Mouse (Mus musculus) ES-E14 (cell line): ENCODE data around the gene Ciart. TPM values are rescaled to one million over a fixed set of nuclear protein-coding genes. Genes with fewer than 3 reads are reported as not detected.
"Not testable (repeated sequence)": the region's sequence is repeated elsewhere in the genome, so short reads cannot be mapped to it uniquely, and the experiment has no call there.

Experiments
- DNase-seq: peaks from one replicate; pipeline ENCODE4 v3.0.0-alpha.2; 2013; ENCODE audit warnings: low read depth, low spot score
- H3K27ac ChIP-seq: 2 replicates; pipeline ENCODE4 v1.5.1; 2012; ENCODE audit warnings: low read depth, mild to moderate bottlenecking, low read length, moderate library complexity, mixed read lengths; ENCODE audit not compliant: poor library complexity, insufficient read depth, severe bottlenecking
- H3K36me3 ChIP-seq: 2 replicates; pipeline ENCODE4 v1.6.1; 2012; ENCODE audit warnings: mild to moderate bottlenecking, low read length, moderate library complexity, mixed read lengths; ENCODE audit not compliant: control insufficient read depth, poor library complexity, insufficient read depth, severe bottlenecking
- H3K4me1 ChIP-seq, 2 experiments: fragments of 150-350 bp in 1 of 2; sonication (generic) in 1 of 2; 2 replicates each; pipeline ENCODE4 v1.6.1; 2012; ENCODE audit warnings: low read length in 2 of 2, mild to moderate bottlenecking in 1 of 2, mixed read lengths in 1 of 2; ENCODE audit not compliant: control insufficient read depth in 2 of 2, insufficient read depth in 2 of 2, poor library complexity in 1 of 2
- H3K4me3 ChIP-seq, 2 experiments: fragments of 150-350 bp in 1 of 2; sonication (generic) in 1 of 2; 2 replicates each; pipeline ENCODE4 v1.5.1; 2012; ENCODE audit warnings: low read length in 2 of 2, low read depth in 1 of 2, mild to moderate bottlenecking in 1 of 2, mixed read lengths in 1 of 2; ENCODE audit not compliant: insufficient read depth in 1 of 2, poor library complexity in 1 of 2, severe bottlenecking in 1 of 2
- H3K9ac ChIP-seq: 2 replicates; pipeline ENCODE4 v1.6.1; 2012; ENCODE audit warnings: low read depth, mild to moderate bottlenecking, low read length, mixed read lengths; ENCODE audit not compliant: poor library complexity, insufficient read depth, severe bottlenecking
- H3K9me3 ChIP-seq: fragments of 150-350 bp; sonication (generic); 2 replicates; pipeline ENCODE4 v1.6.1; 2012; ENCODE audit warnings: low read depth, mild to moderate bottlenecking, low read length; ENCODE audit not compliant: control insufficient read depth, insufficient read depth
- CHD2 ChIP-seq: IDR thresholded peaks from 2 replicates; pipeline ENCODE4 v1.6.1; 2014; ENCODE audit warnings: mild to moderate bottlenecking, low read depth, low read length, inconsistent platforms
- HCFC1 ChIP-seq: IDR thresholded peaks from 2 replicates; pipeline ENCODE4 v1.6.1; 2012; ENCODE audit warnings: low read length, inconsistent platforms, borderline replicate concordance; ENCODE audit not compliant: insufficient read depth
- MAFK ChIP-seq: IDR thresholded peaks from 2 replicates; pipeline ENCODE4 v1.6.1; 2014; ENCODE audit warnings: mild to moderate bottlenecking, low read depth, low read length, inconsistent platforms; ENCODE audit not compliant: insufficient read depth
- ZC3H11A ChIP-seq: IDR thresholded peaks from 2 replicates; pipeline ENCODE4 v1.6.1; 2012; ENCODE audit warnings: low read depth, mild to moderate bottlenecking, inconsistent platforms, low read length, borderline replicate concordance
- ZNF384 ChIP-seq: IDR thresholded peaks from 2 replicates; pipeline ENCODE4 v1.6.1; 2012; ENCODE audit warnings: low read depth, low read length, inconsistent platforms
- in situ Hi-C, 2 experiments: fragments of 600-800 bp; cut with MboI; formaldehyde crosslinking; loops; one replicate each; pipeline ENCODE4 v1.15.1; 2025; ENCODE audit warnings: low sequenced_read_pairs in 2 of 2, inconsistent platforms in 1 of 2; ENCODE audit not compliant: unreplicated experiment in 2 of 2
- total RNA-seq: library from RNA; depleted of rRNA; stranded (reverse); fragments of 300-350 nt; gene quantifications from 2 replicates; pipeline ENCODE4 v1.2.3, GENCODE M21; 2012

The Ciart gene
- total RNA-seq, 1 experiment, result 8.6 TPM

- Histone ChIP-seq H3K27ac (peak within 1 kb of the TSS; percentile 84), H3K4me3 (peak within 1 kb of the TSS; percentile 83 to 99), H3K9me3 (no peaks in the 10 kb centered on the region), H3K4me1 (peaks cover 1 to 5% of the 10 kb centered on the region in 2 experiments; a peak in 2 of 4 replicates), H3K9ac (peak within 1 kb of the TSS; percentile 97), H3K36me3 (peaks cover 6% of the 10 kb centered on the region; the same call in 1 of the 2 replicates)
- in situ Hi-C loops, result no loop called here
- DNase-seq, result peak; percentile 95
- no peak for TF ChIP-seq ZC3H11A
- TF ChIP-seq ZNF384, result no peak
- peak; percentile 96 for TF ChIP-seq CHD2
- TF ChIP-seq HCFC1, result 0 out of 2 replicates have a peak, but pooled peaks have one; percentile 5
- TF ChIP-seq MAFK, result no peak
These were observed 46.8 kb upstream of the Ciart start, which contains the start of gene Anp32e for GRCm38 (mm10) chr3:95928658-95929503. TSS of gene Anp32e (plus strand) at chr3:95929246.

- in situ Hi-C loops, result no loop called here
- H3K27ac ChIP-seq, result no peak overlapping the region; the same call in 1 of the 2 replicates
- peak overlapping the region; percentile 87 for H3K9ac ChIP-seq
- TF ChIP-seq CHD2 (no peak), MAFK (no peak), ZNF384 (no peak), ZC3H11A (no peak), HCFC1 (no peak)
- peaks cover 1 to 2% of the 10 kb centered on the region in 2 experiments; a peak in 2 of 4 replicates for H3K4me1 ChIP-seq
- peaks cover under 1% of the 10 kb centered on the region; the same call in 1 of the 2 replicates for H3K36me3 ChIP-seq
- DNase-seq, result no peak
- H3K9me3 ChIP-seq, result no peaks in the 10 kb centered on the region
- peak overlapping the region; percentile 73 to 99 for H3K4me3 ChIP-seq
These were observed 46.2 kb upstream of the Ciart start for GRCm38 (mm10) chr3:95928261-95928657.

- H3K9me3 ChIP-seq, result no peaks in the 10 kb centered on the region
- in situ Hi-C loops, result no loop called here
- TF ChIP-seq MAFK (no peak), HCFC1 (no peak), ZNF384 (no peak), CHD2 (no peak), ZC3H11A (no peak)
These were observed 43.0 kb upstream of the Ciart start for GRCm38 (mm10) chr3:95925087-95925486.

GRCm38 (mm10) chr3:95924185-95924584 is 42.1 kb upstream of the Ciart start:
- H3K9me3 ChIP-seq, result no peaks in the 10 kb centered on the region

More at GRCm38 (mm10) chr3:95925087-95925486, 43.0 kb upstream of the Ciart start:
- no peak for DNase-seq
- Histone ChIP-seq H3K4me3 (no peak overlapping the region), H3K4me1 (peaks cover 1 to 2% of the 10 kb centered on the region in 2 experiments; a peak in 1 of 4 replicates), H3K9ac (no peak overlapping the region), H3K36me3 (no peaks in the 10 kb centered on the region), H3K27ac (no peak overlapping the region)

GRCm38 (mm10) chr3:95923429-95923828 is 41.4 kb upstream of the Ciart start:
- H3K4me1 ChIP-seq, DNase-seq, in situ Hi-C loops, H3K9me3 ChIP-seq, H3K9ac ChIP-seq, H3K27ac ChIP-seq, H3K36me3 ChIP-seq, H3K4me3 ChIP-seq: not testable (repeated sequence)

More at GRCm38 (mm10) chr3:95924185-95924584, 42.1 kb upstream of the Ciart start:
- Histone ChIP-seq H3K4me1 (peaks cover 1 to 2% of the 10 kb centered on the region in 2 experiments; a peak in 1 of 4 replicates), H3K4me3 (no peak overlapping the region), H3K9ac (no peak overlapping the region), H3K36me3 (no peaks in the 10 kb centered on the region), H3K27ac (no peak overlapping the region)
- in situ Hi-C loops, result no loop called here
- TF ChIP-seq ZNF384 (no peak), CHD2 (no peak), HCFC1 (no peak), MAFK (no peak)
- no peak for DNase-seq

- DNase-seq, H3K27ac ChIP-seq, in situ Hi-C loops, H3K9ac ChIP-seq, H3K4me1 ChIP-seq, H3K4me3 ChIP-seq, H3K36me3 ChIP-seq, H3K9me3 ChIP-seq: not testable (repeated sequence)
These were observed 38.5 kb upstream of the Ciart start for GRCm38 (mm10) chr3:95920532-95920931.
